Mouse (Mus musculus) retina, adult 2 months (tissue): ENCODE measurements around the gene Cs.
A peak's percentile ranks its signal among the peaks of the same experiment; 100 is the strongest.

Source experiments
- DNase-seq: peaks from one replicate; pipeline ENCODE4 v3.0.0-alpha.2; 2012; ENCODE audit warnings: low read depth, low spot score

Cs gene

GRCm38 (mm10) chr10:128408591-128409535 lies 71.3 kb downstream of the Cs start:
- DNase-seq, result no peak

GRCm38 (mm10) chr10:128409692-128410559 lies 72.4 kb downstream of the Cs start:
- DNase-seq, result peak; percentile 94

- DNase-seq, result no peak
These were observed 73.0 kb downstream of the Cs start for GRCm38 (mm10) chr10:128410560-128410845.

- peak; percentile 82 for DNase-seq
These were observed 73.9 kb downstream of the Cs start, which contains the start of the genes Nabp2 and Rnf41 for GRCm38 (mm10) chr10:128411211-128412054. Nabp2 (minus strand) TSS chr10:128411492. Rnf41 (plus strand) TSS chr10:128411657.

- no peak for DNase-seq
These were observed 74.5 kb downstream of the Cs start for GRCm38 (mm10) chr10:128412055-128412381.
